Mouse (Mus musculus) heart, embryonic 13.5 days (tissue): ENCODE measurements at regions not wholly inside any gene's neighbourhood (a gene's known extent, or its start where the extent isn't known, plus 50 kb on each side); places are given as distances from the start of the nearest gene placed in this dataset.

Source experiments
- ATAC-seq: fragments of 200-750 bp; cut with Nextera tagmentation; 2 replicates; pipeline ENCODE4 v1.8.0; 2017; ENCODE audit warnings: moderate TSS enrichment; ENCODE audit not compliant: insufficient number of reproducible peaks, low FRiP score, low TSS enrichment; ENCODE audit errors: extremely low read depth
- H3K27ac ChIP-seq: fragments of 300-500 bp; sonication (generic); replicated peaks from 2 replicates; pipeline ENCODE4 v1.5.1; 2015; ENCODE audit warnings: moderate library complexity, mild to moderate bottlenecking, inconsistent platforms
- H3K27me3 ChIP-seq: fragments of 300-500 bp; sonication (generic); replicated peaks from 2 replicates; pipeline ENCODE4 v1.6.1; 2015; ENCODE audit warnings: mild to moderate bottlenecking, inconsistent platforms
- H3K36me3 ChIP-seq: fragments of 300-500 bp; sonication (generic); 2 replicates; pipeline ENCODE4 v1.6.1; 2015; ENCODE audit warnings: mild to moderate bottlenecking, inconsistent platforms
- H3K4me1 ChIP-seq: fragments of 300-500 bp; sonication (generic); 2 replicates; pipeline ENCODE4 v1.6.1; 2015; ENCODE audit warnings: inconsistent platforms
- H3K4me2 ChIP-seq: fragments of 300-500 bp; sonication (generic); 2 replicates; pipeline ENCODE4 v1.6.1; 2015; ENCODE audit warnings: inconsistent platforms, mild to moderate bottlenecking, moderate library complexity
- H3K4me3 ChIP-seq: fragments of 300-500 bp; sonication (generic); 2 replicates; pipeline ENCODE4 v1.5.1; 2015; ENCODE audit warnings: moderate library complexity, mild to moderate bottlenecking, inconsistent platforms
- H3K9ac ChIP-seq: fragments of 300-500 bp; sonication (generic); 2 replicates; pipeline ENCODE4 v1.6.1; 2015; ENCODE audit warnings: inconsistent platforms, mild to moderate bottlenecking, moderate library complexity
- H3K9me3 ChIP-seq: fragments of 300-500 bp; sonication (generic); 2 replicates; pipeline ENCODE4 v1.6.1; 2016; ENCODE audit warnings: inconsistent platforms
- WGBS: fragments of 180-500 bp; shearing (Covaris S2); methylation state at CpG from one replicate; pipeline ENCODE4 v1.1.7; 2015; ENCODE audit warnings: mixed read lengths; 5-methylcytosine and 5-hydroxymethylcytosine counted together

GRCm38 (mm10) chr5:46578540-46579173 is 721.2 kb upstream of the Lcorl start:
- Histone ChIP-seq H3K4me3 (no peak overlapping the region), H3K9ac (no peak overlapping the region), H3K27ac (no peak overlapping the region), H3K4me1 (no peaks in the 10 kb centered on the region), H3K4me2 (no peak overlapping the region), H3K27me3 (no peaks in the 10 kb centered on the region), H3K9me3 (no peaks in the 10 kb centered on the region), H3K36me3 (no peaks in the 10 kb centered on the region)
- ATAC-seq = no peak

GRCm38 (mm10) chr5:46573869-46574268 is 716.5 kb upstream of the Lcorl start:
- Histone ChIP-seq H3K9me3 (no peaks in the 10 kb centered on the region), H3K27me3 (no peaks in the 10 kb centered on the region), H3K4me2 (no peak overlapping the region), H3K9ac (no peak overlapping the region), H3K4me3 (no peak overlapping the region), H3K4me1 (peaks cover 4% of the 10 kb centered on the region; the same call in 1 of the 2 replicates), H3K36me3 (no peaks in the 10 kb centered on the region), H3K27ac (0 out of 2 replicates have a peak overlapping the region, but pooled peaks have one; percentile 24)
- ATAC-seq = no peak
- 79% methylated on average over 1 of the region's 1 CpGs for WGBS

GRCm38 (mm10) chr5:46573280-46573670 is 715.9 kb upstream of the Lcorl start:
- H3K9me3 ChIP-seq = no peaks in the 10 kb centered on the region
- WGBS = 43% methylated on average over 7 of the region's 7 CpGs
- H3K4me3 ChIP-seq = no peak overlapping the region
- H3K36me3 ChIP-seq = no peaks in the 10 kb centered on the region
- H3K4me1 ChIP-seq = peaks cover 4% of the 10 kb centered on the region; the same call in 1 of the 2 replicates
- ATAC-seq = no peak
- no peak overlapping the region for H3K9ac ChIP-seq
- H3K27me3 ChIP-seq = no peaks in the 10 kb centered on the region
- no peak overlapping the region for H3K4me2 ChIP-seq
- H3K27ac ChIP-seq = no peak overlapping the region

GRCm38 (mm10) chr5:46556691-46557265 is 699.4 kb upstream of the Lcorl start:
- Histone ChIP-seq H3K27me3 (no peaks in the 10 kb centered on the region), H3K9ac (no peak overlapping the region), H3K36me3 (no peaks in the 10 kb centered on the region), H3K9me3 (no peaks in the 10 kb centered on the region; the same call in 1 of the 2 replicates), H3K4me2 (no peak overlapping the region), H3K4me3 (no peak overlapping the region), H3K4me1 (no peaks in the 10 kb centered on the region), H3K27ac (no peak overlapping the region)
- 68% methylated on average over 3 of the region's 3 CpGs for WGBS
- ATAC-seq = no peak

GRCm38 (mm10) chr5:46541333-46542324 is 684.2 kb upstream of the Lcorl start:
- Histone ChIP-seq H3K9ac (no peak overlapping the region), H3K4me3 (no peak overlapping the region), H3K27me3 (no peaks in the 10 kb centered on the region), H3K27ac (no peak overlapping the region), H3K4me2 (no peak overlapping the region), H3K36me3 (no peaks in the 10 kb centered on the region), H3K9me3 (no peaks in the 10 kb centered on the region), H3K4me1 (no peaks in the 10 kb centered on the region)
- no peak for ATAC-seq
- WGBS = 79% methylated on average over 9 of the region's 9 CpGs
